Mouse (Mus musculus) adrenal gland, adult 18-20 months (tissue): ENCODE measurements around the gene Tmem223. TPM values are rescaled to one million over a fixed set of nuclear protein-coding genes. Genes with fewer than 3 reads are reported as not detected.
A peak's percentile ranks its signal among the peaks of the same experiment; 100 is the strongest.

Experiments
- DNase-seq, 2 experiments: peaks; one replicate each; pipeline ENCODE4 v3.0.0; 2021 to 2022; ENCODE audit warnings: low spot score in 2 of 2
- total RNA-seq, 2 experiments: library from RNA; stranded (reverse); gene quantifications; 1 replicate in 1 of 2; 2 replicates in 1 of 2; pipeline ENCODE4 v1.2.3; 2021

The Tmem223 gene
- total RNA-seq, 2 experiments from 2014 or later: 114 to 116 TPM

GRCm38 (mm10) chr19:8742176-8742575, 28.6 kb upstream of the Tmem223 start:
- peak in 1 of 2 experiments; percentile 29 for DNase-seq

- no peak for DNase-seq
These were observed 25.4 kb upstream of the Tmem223 start for GRCm38 (mm10) chr19:8745382-8745781.

GRCm38 (mm10) chr19:8747368-8747767, 23.4 kb upstream of the Tmem223 start:
- no peak for DNase-seq

- DNase-seq: no peak
These were observed 15.1 kb upstream of the Tmem223 start for GRCm38 (mm10) chr19:8755652-8756051.

GRCm38 (mm10) chr19:8756635-8757387, 14.0 kb upstream of the Tmem223 start, which contains the start of gene Nxf1:
Nxf1 (plus strand) TSS chr19:8757073.
- peak; percentile 95 for DNase-seq

- DNase-seq: no peak
These were observed 13.3 kb upstream of the Tmem223 start for GRCm38 (mm10) chr19:8757471-8757998.

- no peak for DNase-seq
These were observed 11.9 kb upstream of the Tmem223 start for GRCm38 (mm10) chr19:8758899-8759298.

GRCm38 (mm10) chr19:8760757-8761156, 10.0 kb upstream of the Tmem223 start:
- DNase-seq: no peak

- no peak for DNase-seq
These were observed 7.5 kb upstream of the Tmem223 start for GRCm38 (mm10) chr19:8763276-8763675.

- DNase-seq: no peak
These were observed 5.2 kb upstream of the Tmem223 start for GRCm38 (mm10) chr19:8765562-8765961.

- DNase-seq: no peak
These were observed 2.2 kb downstream of the Tmem223 start for GRCm38 (mm10) chr19:8772996-8773395.

GRCm38 (mm10) chr19:8773409-8773808, 2.6 kb downstream of the Tmem223 start:
- DNase-seq: no peak

- DNase-seq: peak; percentile 96 to 98
These were observed 3.5 kb downstream of the Tmem223 start, which contains the start of gene Tmem179b for GRCm38 (mm10) chr19:8774086-8774835. Tmem179b (minus strand) TSS chr19:8774467.

- DNase-seq: no peak
These were observed 4.2 kb downstream of the Tmem223 start for GRCm38 (mm10) chr19:8774951-8775421.

- DNase-seq: peak; percentile 73 to 82
These were observed 15.4 kb downstream of the Tmem223 start, which contains the start of gene Taf6l for GRCm38 (mm10) chr19:8786008-8786781. Taf6l (minus strand) TSS chr19:8786417.

- DNase-seq: no peak
These were observed 17.7 kb downstream of the Tmem223 start for GRCm38 (mm10) chr19:8788521-8788920.

- no peak for DNase-seq
These were observed 18.4 kb downstream of the Tmem223 start for GRCm38 (mm10) chr19:8789171-8789570.

- DNase-seq: no peak
These were observed 19.4 kb downstream of the Tmem223 start for GRCm38 (mm10) chr19:8790171-8790570.

- peak; percentile 83 to 86 for DNase-seq
These were observed 27.6 kb downstream of the Tmem223 start, which contains the start of gene Polr2g for GRCm38 (mm10) chr19:8798264-8798946. Polr2g (minus strand) TSS chr19:8798577.

GRCm38 (mm10) chr19:8798947-8799315, 28.1 kb downstream of the Tmem223 start:
- DNase-seq: no peak
